Mouse (Mus musculus) kidney, postnatal 0 days (tissue): ENCODE measurements around the gene Hoxa11. TPM values are rescaled to one million over a fixed set of nuclear protein-coding genes. Genes with fewer than 3 reads are reported as not detected.

Experiments
- ATAC-seq: fragments of 200-750 bp; cut with Nextera tagmentation; replicated peaks from 2 replicates; pipeline ENCODE4 v1.8.0; 2017; ENCODE audit warnings: low read depth, moderate number of reproducible peaks, moderate TSS enrichment, moderate library complexity; ENCODE audit not compliant: low FRiP score
- DNase-seq: peaks from one replicate; pipeline ENCODE4 v3.0.0-alpha.2; 2016; ENCODE audit warnings: low spot score
- H3K27ac ChIP-seq: fragments of 300-500 bp; sonication (generic); 2 replicates; pipeline ENCODE4 v1.5.1; 2014; ENCODE audit warnings: mild to moderate bottlenecking
- H3K27me3 ChIP-seq: fragments of 300-500 bp; sonication (generic); 2 replicates; pipeline ENCODE4 v1.6.1; 2014; ENCODE audit warnings: low read length, mixed read lengths; ENCODE audit not compliant: insufficient read depth
- H3K36me3 ChIP-seq: fragments of 300-500 bp; sonication (generic); 2 replicates; pipeline ENCODE4 v1.6.1; 2014; ENCODE audit warnings: low read length, mixed read lengths; ENCODE audit not compliant: insufficient read depth
- H3K4me1 ChIP-seq: fragments of 300-500 bp; sonication (generic); replicated peaks from 2 replicates; pipeline ENCODE4 v1.6.1; 2014; ENCODE audit warnings: antibody characterized with exemption, low read length, mixed read lengths; ENCODE audit not compliant: insufficient read depth
- H3K4me2 ChIP-seq: fragments of 300-500 bp; sonication (generic); 2 replicates; pipeline ENCODE4 v1.6.1; 2014; ENCODE audit warnings: mild to moderate bottlenecking, low read length, moderate library complexity, mixed read lengths
- H3K4me3 ChIP-seq: fragments of 300-500 bp; sonication (generic); replicated peaks from 2 replicates; pipeline ENCODE4 v1.5.1; 2014; ENCODE audit warnings: low read depth, low read length
- H3K9ac ChIP-seq: fragments of 300-500 bp; sonication (generic); 2 replicates; pipeline ENCODE4 v1.6.1; 2014; ENCODE audit warnings: low read depth, low read length
- H3K9me3 ChIP-seq: fragments of 300-500 bp; sonication (generic); replicated peaks from 2 replicates; pipeline ENCODE4 v1.6.1; 2016; ENCODE audit warnings: low read length, inconsistent platforms, mixed read lengths
- CTCF ChIP-seq: IDR thresholded peaks from 2 replicates; pipeline ENCODE4 v1.5.1; 2016; ENCODE audit warnings: antibody characterized with exemption, low read depth, mild to moderate bottlenecking, moderate library complexity
- WGBS: fragments of 180-500 bp; shearing (Covaris S2); extraction: QIAGEN DNeasy Blood & Tissue Kit; methylation state at CpG from one replicate; pipeline ENCODE4 v1.1.7; 2014; 5-methylcytosine and 5-hydroxymethylcytosine counted together
- polyA plus RNA-seq: library from polyadenylated mRNA; unstranded; fragments of >200 nt; fragmentation: Nextera tagmentation; extraction: Ambion mirVana; gene quantifications from 2 replicates; pipeline ENCODE4 v1.2.1, GENCODE M21; 2015

The Hoxa11 gene
- polyA plus RNA-seq, 1 experiment from 2014 or later, result 27.7 TPM

DNA sequence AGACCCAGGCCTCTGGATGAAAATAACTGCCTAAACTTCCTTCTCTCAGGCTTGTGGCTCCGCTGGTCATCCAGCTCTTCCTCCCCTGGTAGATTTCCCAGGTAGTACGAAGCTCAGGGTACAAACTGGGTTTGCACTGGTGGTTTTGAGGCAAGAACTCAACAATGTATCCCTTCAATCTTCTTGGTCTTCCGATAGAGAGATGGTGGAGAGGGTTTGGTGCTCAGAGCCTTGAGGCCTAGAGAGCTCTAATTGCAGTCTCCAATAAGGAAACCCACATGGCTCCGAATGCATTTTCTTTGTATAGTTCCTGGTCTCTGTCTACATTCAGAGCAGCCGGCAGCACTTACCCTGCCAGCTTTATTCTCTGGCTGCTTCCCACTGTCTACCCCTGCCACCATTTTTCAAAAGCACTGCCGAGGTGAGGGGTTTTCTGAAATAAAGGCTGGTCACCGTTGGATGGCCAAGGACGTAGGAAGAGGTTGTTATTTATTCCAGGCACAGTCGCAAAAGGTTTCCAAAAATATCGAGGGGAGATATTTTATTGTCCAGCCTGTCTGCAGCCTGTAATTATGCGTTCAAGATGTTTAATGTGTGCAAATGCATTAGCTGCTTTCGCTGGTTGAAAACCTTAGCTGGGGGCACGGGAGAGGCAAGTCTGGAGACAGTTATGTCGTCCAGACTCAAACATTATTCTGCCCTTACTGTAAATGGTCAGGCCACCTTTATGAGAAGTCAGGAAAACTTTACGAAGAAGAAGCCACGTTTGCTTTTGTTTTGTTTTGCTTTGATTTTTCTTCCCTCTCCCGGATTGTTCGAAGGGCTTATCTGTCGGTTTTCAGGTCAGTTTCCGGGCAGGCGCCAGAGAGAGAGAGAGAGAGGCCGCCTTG lies 27.4 kb upstream of the Hoxa11 start:
- Histone ChIP-seq H3K4me3 (no peak overlapping the region), H3K4me1 (no peaks in the 10 kb centered on the region), H3K4me2 (no peak overlapping the region), H3K27ac (no peak overlapping the region), H3K27me3 (peaks cover 87% of the 10 kb centered on the region), H3K9ac (no peak overlapping the region), H3K9me3 (no peaks in the 10 kb centered on the region), H3K36me3 (no peaks in the 10 kb centered on the region)
- ATAC-seq (no peak), DNase-seq (no peak)
- WGBS, result 17% methylated on average over 22 of the region's 22 CpGs
- TF ChIP-seq CTCF, result no peak

DNA sequence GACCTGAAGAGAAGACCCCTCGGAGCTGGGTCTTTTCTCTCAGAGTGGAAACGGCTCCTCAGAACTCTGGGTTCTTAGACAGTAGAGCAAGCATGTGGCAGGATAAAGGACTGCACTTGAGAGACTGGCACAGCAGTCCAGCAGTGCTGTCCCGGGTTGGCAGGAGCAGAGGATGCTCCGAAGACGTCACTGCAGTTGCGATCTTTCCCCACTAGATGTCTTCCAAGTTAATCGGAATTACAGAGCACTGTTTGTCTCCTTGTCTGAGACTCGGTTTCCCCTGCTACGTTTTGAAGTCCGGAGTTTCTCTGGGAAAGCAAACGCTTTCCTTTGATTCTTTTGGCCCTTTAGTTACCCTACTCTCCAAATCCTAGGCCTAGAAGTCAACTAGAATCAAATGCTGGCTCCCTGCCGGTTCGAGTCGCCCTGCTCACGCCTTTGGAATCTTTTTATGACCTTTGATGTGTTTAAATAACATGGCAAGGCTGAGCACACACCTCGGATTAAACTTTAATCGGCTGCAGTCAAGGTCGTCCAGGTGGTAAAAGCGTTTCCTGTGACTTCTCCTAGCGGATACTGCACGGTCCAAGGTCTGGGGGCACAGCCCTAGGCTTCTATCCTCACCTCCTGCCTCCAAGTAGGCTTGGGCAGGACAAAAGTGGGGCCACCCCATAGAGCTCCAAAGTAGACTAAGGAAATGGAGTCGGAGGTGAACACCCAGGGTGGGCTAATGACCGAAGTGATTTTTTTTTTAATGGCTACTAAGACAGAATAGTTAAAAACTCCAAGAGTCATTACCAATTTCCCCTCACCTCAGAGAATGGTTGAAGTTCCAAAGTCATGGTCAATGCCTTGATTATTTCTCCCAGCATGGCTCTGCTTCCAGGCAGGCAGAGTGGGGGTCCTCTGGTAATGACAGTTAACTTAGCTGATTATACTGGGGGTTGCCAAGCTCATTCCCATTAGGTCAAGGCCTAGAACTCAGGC lies 25.2 kb upstream of the Hoxa11 start:
- TF ChIP-seq CTCF, result peak; percentile 65
- DNase-seq, result peak; percentile 86
- H3K4me3 ChIP-seq, result no peak overlapping the region
- peak; percentile 53 for ATAC-seq
- WGBS, result 9% methylated on average over 23 of the region's 23 CpGs
- no peak overlapping the region for H3K4me2 ChIP-seq
- H3K27ac ChIP-seq, result no peak overlapping the region
- H3K4me1 ChIP-seq, result no peaks in the 10 kb centered on the region
- H3K9me3 ChIP-seq, result no peaks in the 10 kb centered on the region
- H3K9ac ChIP-seq, result no peak overlapping the region
- peaks cover 87% of the 10 kb centered on the region for H3K27me3 ChIP-seq
- no peaks in the 10 kb centered on the region for H3K36me3 ChIP-seq

DNA sequence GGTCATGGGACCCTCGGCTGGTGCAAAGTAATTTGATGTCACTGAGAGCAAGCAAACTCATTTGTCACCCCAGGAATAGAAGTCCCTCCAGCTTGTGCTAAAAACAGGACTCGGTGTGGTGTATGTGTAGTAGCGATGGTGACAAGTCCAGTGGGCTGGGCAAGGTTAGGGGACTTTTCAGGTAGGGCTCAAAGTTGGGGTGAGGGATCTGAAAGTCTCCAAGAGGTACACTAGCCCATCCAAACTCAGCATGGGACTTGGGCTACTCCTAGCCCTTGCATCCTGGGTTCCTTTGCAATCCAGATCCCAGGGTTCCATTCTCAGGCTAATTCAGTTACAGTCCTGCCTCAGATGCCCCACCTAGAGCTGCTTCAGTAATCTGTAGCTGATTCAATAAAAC lies 23.1 kb upstream of the Hoxa11 start:
- TF ChIP-seq CTCF, result no peak
- ATAC-seq (no peak), DNase-seq (no peak)
- no peak overlapping the region for H3K4me2 ChIP-seq
- H3K27ac ChIP-seq, result no peak overlapping the region
- H3K27me3 ChIP-seq, result peaks cover 89% of the 10 kb centered on the region
- H3K9me3 ChIP-seq, result no peaks in the 10 kb centered on the region
- no peaks in the 10 kb centered on the region for H3K4me1 ChIP-seq
- no peak overlapping the region for H3K4me3 ChIP-seq
- WGBS, result 5% methylated on average over 3 of the region's 3 CpGs
- no peak overlapping the region for H3K9ac ChIP-seq
- H3K36me3 ChIP-seq, result no peaks in the 10 kb centered on the region

- Histone ChIP-seq H3K27ac (no peak overlapping the region), H3K9ac (no peak overlapping the region), H3K4me1 (no peaks in the 10 kb centered on the region), H3K9me3 (no peaks in the 10 kb centered on the region), H3K4me2 (no peak overlapping the region), H3K4me3 (no peak overlapping the region), H3K27me3 (peaks cover 89% of the 10 kb centered on the region), H3K36me3 (no peaks in the 10 kb centered on the region)
- TF ChIP-seq CTCF, result no peak
- 16% methylated on average over 7 of the region's 7 CpGs for WGBS
- ATAC-seq (no peak), DNase-seq (no peak)
Observed at GRCm38 (mm10) chr6:52268341-52268740, 22.7 kb upstream of the Hoxa11 start.

GRCm38 (mm10) chr6:52267691-52268090 lies 22.1 kb upstream of the Hoxa11 start:
- Histone ChIP-seq H3K27me3 (peaks cover 92% of the 10 kb centered on the region), H3K36me3 (no peaks in the 10 kb centered on the region), H3K9me3 (no peaks in the 10 kb centered on the region), H3K27ac (no peak overlapping the region), H3K4me2 (no peak overlapping the region), H3K4me1 (no peaks in the 10 kb centered on the region), H3K9ac (no peak overlapping the region), H3K4me3 (no peak overlapping the region)
- 13% methylated on average over 3 of the region's 3 CpGs for WGBS
- TF ChIP-seq CTCF, result no peak
- DNase-seq (no peak), ATAC-seq (no peak)

DNA sequence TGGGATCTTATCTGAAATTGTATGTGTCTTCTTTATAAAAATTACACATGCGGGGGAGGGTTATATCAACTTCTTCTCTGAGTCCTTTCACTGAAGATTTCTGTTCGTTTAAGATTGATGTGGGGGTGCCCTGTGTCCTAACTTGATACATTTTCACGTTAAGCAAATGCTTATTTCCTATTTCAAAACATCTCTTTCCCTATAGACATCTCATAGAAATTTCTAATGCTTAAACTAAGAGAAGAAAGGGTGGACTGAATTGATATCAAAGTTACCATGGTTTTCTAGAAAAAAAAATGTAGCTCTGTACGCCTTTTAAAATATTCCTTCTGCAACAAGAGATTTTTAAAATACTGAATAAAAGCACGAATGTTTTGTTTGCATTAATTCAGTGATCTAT lies 21.6 kb upstream of the Hoxa11 start:
- no peaks in the 10 kb centered on the region for H3K4me1 ChIP-seq
- H3K27me3 ChIP-seq, result peaks cover 92% of the 10 kb centered on the region
- ATAC-seq (no peak), DNase-seq (peak; percentile 20)
- H3K9ac ChIP-seq, result no peak overlapping the region
- no peak overlapping the region for H3K27ac ChIP-seq
- no peak overlapping the region for H3K4me2 ChIP-seq
- no peaks in the 10 kb centered on the region for H3K36me3 ChIP-seq
- no peak overlapping the region for H3K4me3 ChIP-seq
- H3K9me3 ChIP-seq, result no peaks in the 10 kb centered on the region
- 18% methylated on average over 5 of the region's 5 CpGs for WGBS
- no peak for TF ChIP-seq CTCF
